Mouse (Mus musculus) liver, embryonic 15.5 days (tissue): ENCODE measurements around the gene Zmynd19. TPM values are rescaled to one million over a fixed set of nuclear protein-coding genes. Genes with fewer than 3 reads are reported as not detected.
A peak's percentile ranks its signal among the peaks of the same experiment; 100 is the strongest.
"Not testable (repeated sequence)": the region's sequence is repeated elsewhere in the genome, so short reads cannot be mapped to it uniquely, and the experiment has no call there.

Experiments used
- ATAC-seq: fragments of 200-750 bp; cut with Nextera tagmentation; 2 replicates; pipeline ENCODE4 v1.8.0; 2017; ENCODE audit warnings: moderate number of reproducible peaks, mild to moderate bottlenecking, moderate library complexity; ENCODE audit not compliant: insufficient read depth
- H3K27ac ChIP-seq: fragments of 300-500 bp; sonication (generic); replicated peaks from 2 replicates; pipeline ENCODE4 v1.5.1; 2015; ENCODE audit warnings: mild to moderate bottlenecking, inconsistent platforms
- H3K27me3 ChIP-seq: fragments of 300-500 bp; sonication (generic); 2 replicates; pipeline ENCODE4 v1.6.1; 2015; ENCODE audit warnings: mild to moderate bottlenecking, inconsistent platforms
- H3K36me3 ChIP-seq: fragments of 300-500 bp; sonication (generic); replicated peaks from 2 replicates; pipeline ENCODE4 v1.6.1; 2015; ENCODE audit warnings: moderate library complexity, mild to moderate bottlenecking, inconsistent platforms
- H3K4me1 ChIP-seq: fragments of 300-500 bp; sonication (generic); replicated peaks from 2 replicates; pipeline ENCODE4 v1.6.1; 2015; ENCODE audit warnings: inconsistent platforms
- H3K4me2 ChIP-seq: fragments of 300-500 bp; sonication (generic); 2 replicates; pipeline ENCODE4 v1.6.1; 2015; ENCODE audit warnings: moderate library complexity, mild to moderate bottlenecking, inconsistent platforms
- H3K4me3 ChIP-seq: fragments of 300-500 bp; sonication (generic); replicated peaks from 2 replicates; pipeline ENCODE4 v1.5.1; 2015; ENCODE audit warnings: mild to moderate bottlenecking, inconsistent platforms
- H3K9ac ChIP-seq: fragments of 300-500 bp; sonication (generic); 2 replicates; pipeline ENCODE4 v1.6.1; 2015; ENCODE audit warnings: moderate library complexity, mild to moderate bottlenecking, inconsistent platforms
- H3K9me3 ChIP-seq: fragments of 300-500 bp; sonication (generic); replicated peaks from 2 replicates; pipeline ENCODE4 v1.6.1; 2016; ENCODE audit warnings: inconsistent platforms
- WGBS: fragments of 180-500 bp; shearing (Covaris S2); methylation state at CpG from one replicate; pipeline ENCODE4 v1.1.7; 2015; ENCODE audit warnings: mixed read lengths; ENCODE audit not compliant: insufficient replicate concordance; 5-methylcytosine and 5-hydroxymethylcytosine counted together
- polyA plus RNA-seq: library from polyadenylated mRNA; unstranded; fragments of >200 nt; fragmentation: Nextera tagmentation; extraction: Ambion mirVana; gene quantifications from 2 replicates; pipeline ENCODE4 v1.2.1, GENCODE M21; 2015

The Zmynd19 gene
- polyA plus RNA-seq, 1 experiment from 2014 or later: 10.7 TPM

- ATAC-seq: not testable (repeated sequence)
Measured at GRCm38 (mm10) chr2:24944304-24944703, 5.3 kb upstream of the Zmynd19 start.

GRCm38 (mm10) chr2:24950189-24950535 is 570 bp downstream of the Zmynd19 start:
- Histone ChIP-seq H3K27ac (peak overlapping the region; percentile 76), H3K9ac (peak overlapping the region; percentile 92), H3K36me3 (peaks cover 37% of the 10 kb centered on the region), H3K4me3 (peak overlapping the region; percentile 92), H3K4me2 (peak overlapping the region; percentile 100), H3K27me3 (no peaks in the 10 kb centered on the region), H3K4me1 (peaks cover 56% of the 10 kb centered on the region), H3K9me3 (no peaks in the 10 kb centered on the region)
- under 1% methylated on average over 31 of the region's 31 CpGs for WGBS
- peak; percentile 36; the same call in 1 of the 2 replicates for ATAC-seq

More at GRCm38 (mm10) chr2:24944304-24944703, 5.3 kb upstream of the Zmynd19 start:
- H3K4me2 ChIP-seq, H3K27ac ChIP-seq, H3K9ac ChIP-seq, H3K4me1 ChIP-seq, H3K4me3 ChIP-seq, H3K27me3 ChIP-seq, H3K9me3 ChIP-seq, H3K36me3 ChIP-seq: not testable (repeated sequence)
- WGBS: 24% methylated on average over 2 of the region's 2 CpGs

- peak overlapping the region; percentile 77 for H3K27ac ChIP-seq
Measured at GRCm38 (mm10) chr2:24952537-24953055, 3.0 kb downstream of the Zmynd19 start.

GRCm38 (mm10) chr2:24960910-24961309 is 11.3 kb downstream of the Zmynd19 start:
- peaks cover 59% of the 10 kb centered on the region for H3K36me3 ChIP-seq
- WGBS: 46% methylated on average over 3 of the region's 3 CpGs
- no peaks in the 10 kb centered on the region for H3K9me3 ChIP-seq

More at GRCm38 (mm10) chr2:24952537-24953055, 3.0 kb downstream of the Zmynd19 start:
- Histone ChIP-seq H3K36me3 (peaks cover 61% of the 10 kb centered on the region), H3K4me1 (peaks cover 56% of the 10 kb centered on the region), H3K9ac (peak overlapping the region; percentile 26; the same call in 1 of the 2 replicates), H3K9me3 (no peaks in the 10 kb centered on the region), H3K27me3 (no peaks in the 10 kb centered on the region), H3K4me3 (peak overlapping the region; percentile 21), H3K4me2 (peak overlapping the region; percentile 46)
- ATAC-seq: peak; percentile 11; the same call in 1 of the 2 replicates
- WGBS: 21% methylated on average over 4 of the region's 4 CpGs

GRCm38 (mm10) chr2:24962304-24963000 is 12.9 kb downstream of the Zmynd19 start, which contains the start of gene Dph7:
Gene Dph7 (plus strand): TSS chr2:24962400.
- peak within 1 kb of the TSS; percentile 4; the same call in 1 of the 2 replicates for H3K27ac ChIP-seq
- peaks cover 55% of the 10 kb centered on the region for H3K36me3 ChIP-seq
- under 1% methylated on average over 28 of the region's 28 CpGs for WGBS
- H3K4me2 ChIP-seq: peak within 1 kb of the TSS; percentile 74
- H3K4me1 ChIP-seq: peaks cover 17% of the 10 kb centered on the region
- peak within 1 kb of the TSS; percentile 69 for H3K4me3 ChIP-seq
- peak within 1 kb of the TSS; percentile 61 for H3K9ac ChIP-seq
- ATAC-seq: peak; percentile 82
- H3K9me3 ChIP-seq: no peaks in the 10 kb centered on the region
- no peaks in the 10 kb centered on the region for H3K27me3 ChIP-seq

More at GRCm38 (mm10) chr2:24960910-24961309, 11.3 kb downstream of the Zmynd19 start:
- Histone ChIP-seq H3K4me3 (no peak overlapping the region), H3K27ac (no peak overlapping the region), H3K4me2 (no peak overlapping the region), H3K4me1 (peaks cover 17% of the 10 kb centered on the region), H3K9ac (no peak overlapping the region), H3K27me3 (no peaks in the 10 kb centered on the region)
- no peak for ATAC-seq

- H3K4me2 ChIP-seq: no peak overlapping the region
- H3K9ac ChIP-seq: no peak overlapping the region
- 69% methylated on average over 4 of the region's 4 CpGs for WGBS
- no peak for ATAC-seq
- H3K4me1 ChIP-seq: peaks cover 16% of the 10 kb centered on the region
- peaks cover 67% of the 10 kb centered on the region for H3K36me3 ChIP-seq
- no peak overlapping the region for H3K4me3 ChIP-seq
- H3K27me3 ChIP-seq: no peaks in the 10 kb centered on the region
- H3K9me3 ChIP-seq: no peaks in the 10 kb centered on the region
- no peak overlapping the region for H3K27ac ChIP-seq
Measured at GRCm38 (mm10) chr2:24970386-24970785, 20.8 kb downstream of the Zmynd19 start.

GRCm38 (mm10) chr2:24974452-24974851 is 24.9 kb downstream of the Zmynd19 start:
- ATAC-seq: peak; percentile 6

GRCm38 (mm10) chr2:24974906-24975703 is 25.5 kb downstream of the Zmynd19 start, which contains the start of gene Mrpl41:
Gene Mrpl41 (minus strand): TSS chr2:24975098.
- Histone ChIP-seq H3K4me2 (peak within 1 kb of the TSS; percentile 98), H3K27me3 (no peaks in the 10 kb centered on the region), H3K27ac (peak within 1 kb of the TSS; percentile 95), H3K36me3 (peaks cover 32% of the 10 kb centered on the region), H3K9ac (peak within 1 kb of the TSS; percentile 77), H3K9me3 (no peaks in the 10 kb centered on the region), H3K4me3 (peak within 1 kb of the TSS; percentile 76), H3K4me1 (peaks cover 49% of the 10 kb centered on the region)
- 0% methylated on average over 64 of the region's 64 CpGs for WGBS
- ATAC-seq: peak; percentile 94

More at GRCm38 (mm10) chr2:24974452-24974851, 24.9 kb downstream of the Zmynd19 start:
- peak overlapping the region; percentile 83 for H3K27ac ChIP-seq
- H3K27me3 ChIP-seq, H3K9me3 ChIP-seq: not testable (repeated sequence)
- H3K36me3 ChIP-seq: peaks cover 36% of the 10 kb centered on the region
- peak overlapping the region; percentile 77 for H3K9ac ChIP-seq
- H3K4me2 ChIP-seq: peak overlapping the region; percentile 98
- H3K4me3 ChIP-seq: peak overlapping the region; percentile 76
- under 1% methylated on average over 17 of the region's 17 CpGs for WGBS
- H3K4me1 ChIP-seq: peaks cover 49% of the 10 kb centered on the region

GRCm38 (mm10) chr2:24975704-24976297 is 26.2 kb downstream of the Zmynd19 start, which contains the start of gene Pnpla7:
Gene Pnpla7 (plus strand): TSS chr2:24976033.
- under 1% methylated on average over 16 of the region's 16 CpGs for WGBS
- Histone ChIP-seq H3K27ac (peak within 1 kb of the TSS; percentile 95), H3K4me3 (peak within 1 kb of the TSS; percentile 76), H3K4me1 (peaks cover 49% of the 10 kb centered on the region), H3K4me2 (peak within 1 kb of the TSS; percentile 98), H3K27me3 (no peaks in the 10 kb centered on the region), H3K9ac (peak within 1 kb of the TSS; percentile 77), H3K36me3 (peaks cover 32% of the 10 kb centered on the region), H3K9me3 (no peaks in the 10 kb centered on the region)
- peak; percentile 51 for ATAC-seq

GRCm38 (mm10) chr2:24976960-24977359 is 27.4 kb downstream of the Zmynd19 start:
- peak overlapping the region; percentile 59 for H3K9ac ChIP-seq
- H3K36me3 ChIP-seq: peaks cover 33% of the 10 kb centered on the region
- H3K27ac ChIP-seq: peak overlapping the region; percentile 95
- H3K4me3 ChIP-seq: peak overlapping the region; percentile 76
- H3K27me3 ChIP-seq: no peaks in the 10 kb centered on the region
- WGBS: 22% methylated on average over 5 of the region's 5 CpGs
- H3K4me1 ChIP-seq: peaks cover 49% of the 10 kb centered on the region
- H3K9me3 ChIP-seq: no peaks in the 10 kb centered on the region
- peak; percentile 60 for ATAC-seq
- peak overlapping the region; percentile 98 for H3K4me2 ChIP-seq
